Mouse (Mus musculus): Measurements from ENCODE around the gene Gm7137. TPM values are rescaled to one million over a fixed set of nuclear protein-coding genes. Genes with fewer than 3 reads are reported as not detected.
"Not testable (repeated sequence)": the region's sequence is repeated elsewhere in the genome, so short reads cannot be mapped to it uniquely, and the experiment has no call there.

Gm7137 gene
- total RNA-seq, 2 experiments from 2014 or later = not detected

- no peak for ATAC-seq (replicated peaks; ENCODE audit: poor library complexity)
Observed at GRCm38 (mm10) chr10:77753448-77753847, 34.6 kb downstream of the Gm7137 start.

- 0 out of 2 replicates have a peak, but pooled peaks have one; percentile 23 for ATAC-seq (replicated peaks; ENCODE audit: poor library complexity)
Observed at GRCm38 (mm10) chr10:77752312-77752711, 35.7 kb downstream of the Gm7137 start.

GRCm38 (mm10) chr10:77751254-77751653, 36.7 kb downstream of the Gm7137 start, which contains the start of gene Gm9736:
Gm9736 (minus strand) TSS chr10:77751354.
- not testable (repeated sequence) for ATAC-seq (replicated peaks; ENCODE audit: poor library complexity)

- not testable (repeated sequence) for ATAC-seq (replicated peaks; ENCODE audit: poor library complexity)
Observed at GRCm38 (mm10) chr10:77750686-77751085, 37.3 kb downstream of the Gm7137 start.

GRCm38 (mm10) chr10:77741924-77742688, 45.9 kb downstream of the Gm7137 start, which contains the start of gene Gm18596:
Gm18596 (minus strand) TSS chr10:77742638.
- ATAC-seq (replicated peaks; ENCODE audit: poor library complexity) = not testable (repeated sequence)

GRCm38 (mm10) chr10:77738929-77739328, 49.1 kb downstream of the Gm7137 start:
- ATAC-seq (replicated peaks; ENCODE audit: poor library complexity) = no peak

Other genes starting within 250 kb of the Gm7137 start
Only the 30 nearest of the 31 such genes appear.
- 54.1 and 60.0 TPM in 2 replicates for gene Pttg1ip, start 206.5 kb downstream of the Gm7137 start, total RNA-seq (2015)
- gene Pttg1ip, start 206.5 kb downstream of the Gm7137 start, total RNA-seq (2017) = 31.8 and 37.6 TPM in 2 replicates
- gene Sumo3, start 182.1 kb downstream of the Gm7137 start, total RNA-seq (2015) = 34.5 and 38.8 TPM in 2 replicates
- gene Sumo3, start 182.1 kb downstream of the Gm7137 start, total RNA-seq (2017) = 187 and 212 TPM in 2 replicates
- not detected in 2 replicates for gene Gm49325, start 182.0 kb downstream of the Gm7137 start, total RNA-seq (2015)
- 1.1 TPM in 1 of 2 replicates, not detected in the other for gene Gm49325, start 182.0 kb downstream of the Gm7137 start, total RNA-seq (2017)
- gene Ube2g2, start 165.9 kb downstream of the Gm7137 start, total RNA-seq (2015) = 22.8 and 25.1 TPM in 2 replicates
- gene Ube2g2, start 165.9 kb downstream of the Gm7137 start, total RNA-seq (2017) = 30.4 and 34.2 TPM in 2 replicates
- 0.12 and 0.96 TPM in 2 replicates for gene Tspear, start 101.6 kb downstream of the Gm7137 start, total RNA-seq (2015)
- not detected in 2 replicates for gene Tspear, start 101.6 kb downstream of the Gm7137 start, total RNA-seq (2017)
- not detected in 2 replicates for gene Gm19402, start 97.4 kb downstream of the Gm7137 start, total RNA-seq (2015)
- gene Gm19402, start 97.4 kb downstream of the Gm7137 start, total RNA-seq (2017) = not detected in 2 replicates
- not detected in 2 replicates for gene Gm9508, start 91.0 kb downstream of the Gm7137 start, total RNA-seq (2015)
- not detected in 2 replicates for gene Gm9508, start 91.0 kb downstream of the Gm7137 start, total RNA-seq (2017)
- not detected in 2 replicates for gene Gm10272, start 81.6 kb downstream of the Gm7137 start, total RNA-seq (2015)
- gene Gm10272, start 81.6 kb downstream of the Gm7137 start, total RNA-seq (2017) = not detected in 2 replicates
- gene Gm10024, start 76.7 kb downstream of the Gm7137 start, total RNA-seq (2015) = not detected in 2 replicates
- gene Gm10024, start 76.7 kb downstream of the Gm7137 start, total RNA-seq (2017) = not detected in 2 replicates
- gene Gm10142, start 72.4 kb downstream of the Gm7137 start, total RNA-seq (2015) = not detected in 2 replicates
- gene Gm10142, start 72.4 kb downstream of the Gm7137 start, total RNA-seq (2017) = not detected in 2 replicates
- not detected in 2 replicates for gene Krtap12-1, start 67.6 kb downstream of the Gm7137 start, total RNA-seq (2015)
- not detected in 2 replicates for gene Krtap12-1, start 67.6 kb downstream of the Gm7137 start, total RNA-seq (2017)
- not detected in 2 replicates for gene Gm10100, start 61.7 kb downstream of the Gm7137 start, total RNA-seq (2015)
- not detected in 2 replicates for gene Gm10100, start 61.7 kb downstream of the Gm7137 start, total RNA-seq (2017)
- gene Gm18596, start 45.6 kb downstream of the Gm7137 start, total RNA-seq (2015) = not detected in 2 replicates
- not detected in 2 replicates for gene Gm18596, start 45.6 kb downstream of the Gm7137 start, total RNA-seq (2017)
- gene Gm9736, start 36.8 kb downstream of the Gm7137 start, total RNA-seq (2015) = not detected in 2 replicates
- gene Gm9736, start 36.8 kb downstream of the Gm7137 start, total RNA-seq (2017) = not detected in 2 replicates
- gene Gm3233, start 28.5 kb downstream of the Gm7137 start, total RNA-seq (2015) = not detected in 2 replicates
- gene Gm3233, start 28.5 kb downstream of the Gm7137 start, total RNA-seq (2017) = not detected in 2 replicates
- gene Gm3238, start 16.9 kb downstream of the Gm7137 start, total RNA-seq (2015) = not detected in 2 replicates
- gene Gm3238, start 16.9 kb downstream of the Gm7137 start, total RNA-seq (2017) = not detected in 2 replicates
- gene Gm7138, start 11.3 kb downstream of the Gm7137 start, total RNA-seq (2015) = not detected in 2 replicates
- gene Gm7138, start 11.3 kb downstream of the Gm7137 start, total RNA-seq (2017) = not detected in 2 replicates
- gene Gm3250, start 5.7 kb downstream of the Gm7137 start, total RNA-seq (2015) = not detected in 2 replicates
- not detected in 2 replicates for gene Gm3250, start 5.7 kb downstream of the Gm7137 start, total RNA-seq (2017)
- gene Gm9639, start 6.9 kb upstream of the Gm7137 start, total RNA-seq (2015) = not detected in 2 replicates
- gene Gm9639, start 6.9 kb upstream of the Gm7137 start, total RNA-seq (2017) = not detected in 2 replicates
- gene Gm19668, start 10.9 kb upstream of the Gm7137 start, total RNA-seq (2015) = not detected in 2 replicates
- gene Gm19668, start 10.9 kb upstream of the Gm7137 start, total RNA-seq (2017) = not detected in 2 replicates
- gene Gm9507, start 23.6 kb upstream of the Gm7137 start, total RNA-seq (2015) = not detected in 2 replicates
- not detected in 2 replicates for gene Gm9507, start 23.6 kb upstream of the Gm7137 start, total RNA-seq (2017)
- gene Gm2696, start 26.5 kb upstream of the Gm7137 start, total RNA-seq (2015) = not detected in 2 replicates
- gene Gm2696, start 26.5 kb upstream of the Gm7137 start, total RNA-seq (2017) = not detected in 2 replicates
- gene Krtap10-4, start 38.9 kb upstream of the Gm7137 start, total RNA-seq (2015) = not detected in 2 replicates
- gene Krtap10-4, start 38.9 kb upstream of the Gm7137 start, total RNA-seq (2017) = not detected in 2 replicates
- not detected in 2 replicates for gene Krtap10-10, start 47.7 kb upstream of the Gm7137 start, total RNA-seq (2015)
- gene Krtap10-10, start 47.7 kb upstream of the Gm7137 start, total RNA-seq (2017) = not detected in 2 replicates
- not detected in 2 replicates for gene Gm36176, start 58.6 kb upstream of the Gm7137 start, total RNA-seq (2015)
- not detected in 2 replicates for gene Gm36176, start 58.6 kb upstream of the Gm7137 start, total RNA-seq (2017)
- not detected in 2 replicates for gene Gm10318, start 64.7 kb upstream of the Gm7137 start, total RNA-seq (2015)
- gene Gm10318, start 64.7 kb upstream of the Gm7137 start, total RNA-seq (2017) = not detected in 2 replicates
- gene Gm3285, start 73.8 kb upstream of the Gm7137 start, total RNA-seq (2015) = not detected in 2 replicates
- gene Gm3285, start 73.8 kb upstream of the Gm7137 start, total RNA-seq (2017) = not detected in 2 replicates
- 0.12 TPM in 1 of 2 replicates, not detected in the other for gene Lrrc3, start 114.3 kb upstream of the Gm7137 start, total RNA-seq (2015)
- gene Lrrc3, start 114.3 kb upstream of the Gm7137 start, total RNA-seq (2017) = not detected in 2 replicates
- 2.7 and 5.1 TPM in 2 replicates for gene Trpm2, start 182.4 kb upstream of the Gm7137 start, total RNA-seq (2015)
- 1.4 and 2.9 TPM in 2 replicates for gene Trpm2, start 182.4 kb upstream of the Gm7137 start, total RNA-seq (2017)
- gene 1810043G02Rik, start 190.3 kb upstream of the Gm7137 start, total RNA-seq (2015) = 6.0 and 6.4 TPM in 2 replicates
- gene 1810043G02Rik, start 190.3 kb upstream of the Gm7137 start, total RNA-seq (2017) = 5.9 and 11.2 TPM in 2 replicates

Measured in megakaryocyte progenitor cell, adult 5-6 weeks (primary cell).